Mouse (Mus musculus) R1 (cell line): ENCODE data around the gene Ubl4a.
"Not testable (repeated sequence)": the region's sequence is repeated elsewhere in the genome, so short reads cannot be mapped to it uniquely, and the experiment has no call there.

Experiments used
- DNase-seq: peaks from one replicate; pipeline ENCODE4 v3.0.0-alpha.2; 2018; ENCODE audit warnings: low read depth, low spot score

The Ubl4a gene

DNA sequence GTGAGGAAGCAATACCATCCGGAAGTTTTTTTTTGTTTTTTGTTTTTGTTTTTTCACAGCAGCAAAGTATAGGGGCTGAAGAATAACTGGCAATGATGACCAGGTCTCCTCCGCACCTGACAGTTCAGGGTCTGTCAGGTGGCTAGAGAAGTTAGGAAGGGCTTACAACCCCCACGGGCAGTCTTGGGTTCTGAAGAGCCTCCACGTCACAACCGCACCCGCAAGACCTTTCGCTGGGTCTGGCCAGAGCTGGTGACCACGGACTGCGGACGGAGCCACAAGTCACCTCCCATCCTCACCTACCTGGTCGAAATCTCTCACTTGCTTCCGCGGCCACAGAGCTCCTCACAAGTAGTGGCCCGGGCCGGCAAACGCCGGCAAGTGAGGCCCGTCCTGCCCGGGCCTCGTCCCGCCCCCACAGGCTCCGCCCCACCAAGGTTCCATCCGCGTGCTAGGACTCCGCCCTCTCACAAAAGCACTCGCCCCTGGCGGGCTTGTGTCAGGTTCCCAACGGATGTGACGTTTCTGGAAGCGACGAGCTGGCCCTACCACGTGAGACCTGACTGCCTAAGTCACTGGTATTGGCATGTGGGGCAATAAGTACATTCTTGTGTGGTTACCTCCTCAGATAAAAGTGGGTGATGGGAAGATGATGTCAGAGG is at the start of gene Ubl4a, which contains the start of gene Slc10a3:
Ubl4a (minus strand) TSS at position 331 of the 662 bp plus-strand sequence.
Slc10a3 (minus strand) TSS at position 462 of the 662 bp plus-strand sequence.
- peak; percentile 94 for DNase-seq

DNA sequence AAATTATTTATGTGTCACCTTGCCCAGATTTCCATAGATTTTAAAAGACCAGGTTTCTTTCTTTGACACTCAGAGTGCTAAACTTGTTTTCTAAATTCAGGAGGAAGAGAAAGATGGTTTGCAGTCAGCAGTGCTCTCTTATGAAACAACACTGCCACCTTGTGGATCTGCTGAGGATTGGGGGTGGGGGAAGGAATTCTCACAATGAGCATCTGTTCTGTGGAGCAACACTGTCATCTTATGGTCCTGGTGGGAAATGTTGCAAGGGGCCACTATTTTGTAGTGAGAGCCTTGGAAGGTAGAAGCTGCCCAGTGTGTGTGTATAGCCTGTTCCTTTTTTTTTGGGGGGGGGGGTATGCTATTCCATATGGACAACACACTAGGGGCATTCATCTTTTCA is 40.4 kb upstream of the Ubl4a start:
- DNase-seq = peak; percentile 66

DNA sequence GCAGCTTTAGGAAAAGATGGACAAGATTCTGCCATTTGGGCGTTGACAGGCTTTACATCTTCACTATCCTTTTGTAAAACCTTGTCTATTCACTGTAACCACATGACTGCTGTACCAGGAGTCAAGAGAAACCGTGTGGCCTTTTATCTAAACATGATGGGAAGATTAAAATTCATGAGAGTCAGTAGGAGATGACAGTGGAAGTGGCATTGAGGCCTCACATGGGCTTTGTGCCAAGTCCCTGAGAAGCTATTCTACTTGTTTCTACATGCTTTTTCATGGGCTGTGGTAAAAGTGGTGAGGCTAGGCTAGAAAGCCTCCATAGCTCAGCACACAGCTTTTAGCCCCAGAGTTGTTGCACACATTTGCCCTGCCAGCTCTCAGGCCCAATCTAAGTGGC is 35.3 kb upstream of the Ubl4a start:
- DNase-seq = no peak

DNA sequence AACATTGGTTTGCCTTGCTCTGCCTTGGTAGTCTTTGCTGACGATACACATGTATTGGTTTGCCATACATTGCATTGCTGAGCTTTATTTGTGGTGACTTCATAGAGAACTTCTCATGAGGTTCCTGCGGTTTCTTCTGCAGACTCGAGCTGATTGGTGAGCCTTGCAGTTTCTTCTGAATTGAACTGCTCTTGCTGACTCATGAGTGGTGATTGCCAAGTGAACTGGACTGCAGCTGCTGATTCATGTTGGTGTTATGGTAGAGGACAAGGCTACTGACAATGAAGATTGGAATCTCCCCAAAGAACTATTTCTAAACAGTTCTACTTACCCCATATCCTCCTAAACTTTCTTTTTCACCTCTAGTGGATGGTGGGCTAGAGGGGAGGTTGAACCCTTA is 27.1 kb upstream of the Ubl4a start:
- DNase-seq = no peak

DNA sequence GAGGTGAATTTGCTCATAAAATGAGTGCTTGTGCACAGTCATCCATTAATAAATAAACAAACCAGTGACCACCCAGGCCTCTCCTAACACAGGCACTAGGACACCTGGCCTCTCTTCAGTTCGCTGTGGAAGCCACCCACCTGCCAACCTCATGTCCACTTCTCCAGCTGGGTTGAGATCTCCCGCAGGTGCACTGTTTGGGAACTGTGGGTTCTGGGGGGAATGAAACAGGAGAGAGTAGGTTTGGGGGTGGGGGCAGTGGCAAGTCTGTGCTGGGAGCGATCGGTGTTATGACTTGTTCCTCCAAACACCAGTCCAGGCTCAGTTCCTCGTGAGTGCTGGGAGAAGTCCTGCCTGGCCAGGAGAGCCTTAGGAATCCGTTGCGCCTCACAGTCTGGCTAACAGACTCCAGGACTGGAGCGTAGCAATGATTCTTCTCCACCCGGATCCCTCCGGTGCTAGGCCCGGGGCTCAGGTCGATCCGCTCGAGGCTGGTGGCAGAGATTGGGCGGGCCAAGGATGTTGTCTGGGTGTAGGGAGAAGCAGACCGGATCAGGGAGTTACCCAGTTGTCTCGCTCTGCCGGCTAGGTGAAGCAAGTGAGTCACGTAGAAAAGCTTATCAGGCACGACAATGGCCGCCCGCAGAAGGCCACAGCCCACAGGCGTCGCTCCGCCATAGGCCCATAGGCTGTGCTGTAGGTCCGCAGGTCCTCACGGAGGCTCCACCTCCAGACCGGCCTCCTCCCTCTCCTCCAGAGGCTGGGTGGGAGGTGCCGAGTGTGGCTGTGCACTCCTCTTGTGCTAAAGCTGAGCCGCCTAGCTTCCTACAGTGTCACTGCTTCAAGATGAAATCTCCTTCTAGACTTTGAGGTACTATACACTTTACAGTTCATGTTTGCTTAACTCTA is 19.8 kb upstream of the Ubl4a start, which contains the start of the genes Fam3a and Ikbkg:
Fam3a (minus strand) TSS at position 738 of the 909 bp plus-strand sequence.
Ikbkg (plus strand) TSS at position 756 of the 909 bp plus-strand sequence.
- DNase-seq = peak; percentile 92

DNA sequence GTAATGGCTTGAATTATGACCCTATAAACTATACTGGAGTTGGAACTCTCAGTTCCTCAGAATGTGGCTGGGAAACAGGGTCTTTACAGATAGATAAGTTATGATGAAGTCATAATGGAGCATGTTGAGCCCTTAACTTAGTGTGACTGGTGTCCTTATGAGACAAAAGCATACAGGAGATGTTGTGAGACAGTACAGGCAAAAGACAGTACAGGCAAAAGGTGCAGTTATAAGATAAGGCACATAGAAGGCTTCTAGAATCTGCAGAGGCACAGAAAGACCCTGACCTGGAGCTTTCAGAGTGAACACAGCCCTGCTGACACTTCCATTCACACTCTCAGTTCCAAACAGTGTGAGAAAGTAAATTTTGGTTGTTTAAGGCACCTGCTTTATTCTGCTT is 15.1 kb upstream of the Ubl4a start:
- DNase-seq = no peak

DNA sequence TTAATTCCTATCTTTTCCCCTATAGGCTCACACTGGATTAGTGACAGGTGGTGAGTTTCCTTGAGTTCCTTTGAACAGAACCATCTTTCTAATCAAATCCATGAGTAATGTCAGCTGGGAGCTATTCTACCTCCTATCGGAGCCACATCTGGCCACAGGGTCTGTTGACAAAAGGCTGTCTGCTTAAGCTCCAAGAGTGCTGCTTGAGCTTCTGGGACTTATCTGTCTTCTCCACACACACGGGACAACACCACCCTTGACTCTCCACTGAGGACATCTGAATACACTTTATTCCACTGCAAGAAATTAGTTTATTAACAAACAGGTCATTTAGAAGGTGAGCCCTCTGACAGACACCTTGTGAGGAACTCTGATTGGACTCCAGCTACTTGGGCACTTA is 11.4 kb upstream of the Ubl4a start:
- DNase-seq = no peak

DNA sequence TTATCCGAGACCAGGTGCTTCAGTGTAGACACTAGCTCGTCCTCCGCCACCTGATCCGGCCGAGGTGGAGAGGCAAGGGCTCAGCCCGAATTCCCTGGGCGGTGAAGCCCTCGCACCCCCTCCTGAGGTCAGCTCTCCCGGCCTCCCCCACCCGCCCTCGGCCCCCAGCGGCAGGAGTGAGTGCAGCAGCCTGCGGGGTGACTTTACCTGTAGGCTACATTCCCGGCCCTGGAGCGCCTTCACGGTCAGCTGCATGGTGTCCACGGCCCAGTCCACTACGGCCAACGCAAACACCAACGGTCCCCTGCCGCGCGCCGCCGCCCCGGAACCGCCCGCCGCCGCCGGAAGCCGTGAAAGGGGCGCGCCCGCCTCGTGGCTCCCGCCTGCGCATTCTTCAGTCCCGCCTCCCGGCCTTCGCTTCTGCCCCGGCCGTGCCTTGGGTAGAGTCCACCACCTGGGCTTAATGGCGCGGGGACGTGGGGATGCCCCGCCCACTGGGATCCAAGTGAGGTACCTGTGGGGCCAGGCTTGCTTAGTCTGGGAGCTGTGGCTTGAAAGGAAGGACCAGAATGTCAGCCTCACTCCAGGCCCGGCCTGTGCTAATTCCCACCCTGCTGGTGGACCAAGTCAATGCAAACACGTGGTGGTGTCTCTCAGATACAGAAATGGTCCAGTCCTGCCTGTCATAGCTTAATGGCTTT is 4.7 kb downstream of the Ubl4a start:
- peak; percentile 67 for DNase-seq

DNA sequence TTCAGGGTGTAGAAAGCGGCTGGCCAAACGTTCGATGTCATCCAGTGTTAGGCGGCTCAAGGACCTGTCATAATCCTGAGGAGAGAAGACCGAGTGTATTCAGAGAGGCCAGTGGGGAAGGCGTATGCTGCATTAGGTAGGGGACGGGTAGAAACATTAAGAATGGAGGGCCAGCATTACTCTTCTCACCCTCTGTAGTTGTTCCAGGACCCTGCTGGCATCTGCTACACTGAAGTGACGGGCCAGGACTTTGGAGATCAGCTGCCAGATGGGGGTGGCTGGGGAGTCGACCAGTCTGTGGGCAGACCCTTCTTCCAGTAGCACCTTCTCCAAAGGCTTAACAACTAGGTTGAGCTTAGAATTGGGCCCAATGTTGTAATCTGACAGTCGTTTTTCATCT is 5.5 kb downstream of the Ubl4a start:
- no peak for DNase-seq

DNA sequence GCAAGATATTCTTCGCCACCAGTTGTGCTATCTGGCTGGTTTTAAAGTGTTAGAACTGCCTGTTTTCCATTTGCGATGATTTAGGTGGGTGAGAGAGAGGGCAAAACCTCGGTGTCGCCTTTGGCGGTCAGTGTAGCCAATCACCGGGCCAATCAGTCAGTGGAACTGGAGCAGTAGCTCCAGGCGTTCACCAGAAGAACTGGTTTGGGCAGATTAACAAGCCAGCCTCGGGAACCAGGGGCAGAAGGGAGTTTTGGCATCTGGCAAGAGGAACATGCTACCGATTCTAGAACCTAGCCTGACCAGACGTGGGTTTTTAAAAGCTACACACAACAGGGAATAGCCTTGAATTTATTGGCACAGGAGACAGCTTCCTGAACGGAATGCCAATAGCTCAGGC is 13.8 kb downstream of the Ubl4a start:
- peak; percentile 33 for DNase-seq

DNA sequence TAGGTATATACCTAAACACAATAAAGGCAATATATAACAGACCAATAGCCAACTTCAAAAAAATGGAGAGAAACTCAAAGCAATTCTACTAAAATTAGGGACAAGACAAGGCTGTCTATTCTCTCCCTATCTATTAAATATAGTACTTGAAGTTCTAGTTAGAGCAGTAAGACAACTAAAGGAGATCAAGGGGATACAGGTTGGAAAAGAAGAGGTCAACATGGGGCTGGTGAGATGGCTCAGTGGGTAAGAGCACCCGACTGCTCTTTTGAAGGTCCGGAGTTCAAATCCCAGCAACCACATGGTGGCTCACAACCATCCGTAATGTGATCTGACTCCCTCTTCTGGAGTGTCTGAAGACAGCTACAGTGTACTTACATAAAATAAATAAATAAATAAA is 15.9 kb downstream of the Ubl4a start:
- not testable (repeated sequence) for DNase-seq

DNA sequence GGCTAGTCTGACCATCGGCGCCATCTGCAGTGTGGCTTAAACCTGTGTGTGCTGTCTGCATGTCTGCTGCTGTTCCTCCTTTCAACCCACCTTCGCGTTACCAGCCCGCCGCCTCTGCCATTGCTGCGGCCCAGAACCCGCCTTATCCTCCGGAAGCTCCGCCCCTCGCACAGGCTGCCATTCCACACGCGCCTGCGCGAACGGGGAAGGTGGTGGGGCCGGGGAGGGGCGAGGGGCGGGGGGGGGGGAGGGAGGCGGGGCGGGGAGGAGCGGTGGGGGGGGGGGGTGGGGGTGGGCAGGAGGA is 19.6 kb downstream of the Ubl4a start, which contains the start of gene Lage3:
Lage3 (minus strand) TSS at position 152 of the 304 bp plus-strand sequence.
- DNase-seq = peak; percentile 70

DNA sequence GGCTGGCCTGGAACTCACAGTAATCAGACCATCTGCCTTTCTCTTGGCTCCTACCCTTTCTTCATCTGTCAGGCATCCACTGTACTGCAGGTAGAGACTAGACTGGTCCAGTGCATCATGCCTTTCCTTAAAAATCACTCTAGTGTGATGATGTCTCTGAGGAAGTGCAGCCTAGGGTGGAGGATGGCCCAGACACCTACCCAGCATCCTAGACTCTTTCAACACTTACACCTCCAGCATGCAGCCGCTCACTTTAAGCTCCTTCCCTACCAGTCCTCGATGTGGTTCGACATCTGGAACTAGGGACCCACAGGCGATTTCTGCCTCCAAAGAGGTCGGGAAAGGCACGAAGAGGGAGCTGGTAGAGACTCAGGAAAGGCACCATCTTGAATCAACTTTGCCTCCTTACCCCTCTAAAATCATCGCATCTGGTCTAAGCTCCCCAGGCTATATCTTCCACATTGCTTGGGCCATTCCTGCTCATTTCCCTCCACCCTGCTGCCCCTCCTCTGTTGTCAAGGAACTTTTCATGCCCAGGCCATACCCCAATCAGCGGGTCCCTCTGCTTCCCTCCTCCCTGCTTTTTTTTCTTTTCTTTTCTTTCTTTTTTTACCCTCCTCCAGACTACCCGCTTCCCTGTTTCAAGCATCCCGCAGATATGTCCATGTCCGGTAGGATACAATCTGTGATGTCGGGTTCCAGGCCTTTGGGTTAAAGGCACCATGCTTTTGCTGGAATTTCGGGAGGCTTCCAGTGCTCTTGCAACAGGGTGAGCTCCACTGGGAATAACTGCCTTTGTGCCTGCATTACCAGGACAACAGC is 20.2 kb downstream of the Ubl4a start:
- DNase-seq = peak; percentile 26

DNA sequence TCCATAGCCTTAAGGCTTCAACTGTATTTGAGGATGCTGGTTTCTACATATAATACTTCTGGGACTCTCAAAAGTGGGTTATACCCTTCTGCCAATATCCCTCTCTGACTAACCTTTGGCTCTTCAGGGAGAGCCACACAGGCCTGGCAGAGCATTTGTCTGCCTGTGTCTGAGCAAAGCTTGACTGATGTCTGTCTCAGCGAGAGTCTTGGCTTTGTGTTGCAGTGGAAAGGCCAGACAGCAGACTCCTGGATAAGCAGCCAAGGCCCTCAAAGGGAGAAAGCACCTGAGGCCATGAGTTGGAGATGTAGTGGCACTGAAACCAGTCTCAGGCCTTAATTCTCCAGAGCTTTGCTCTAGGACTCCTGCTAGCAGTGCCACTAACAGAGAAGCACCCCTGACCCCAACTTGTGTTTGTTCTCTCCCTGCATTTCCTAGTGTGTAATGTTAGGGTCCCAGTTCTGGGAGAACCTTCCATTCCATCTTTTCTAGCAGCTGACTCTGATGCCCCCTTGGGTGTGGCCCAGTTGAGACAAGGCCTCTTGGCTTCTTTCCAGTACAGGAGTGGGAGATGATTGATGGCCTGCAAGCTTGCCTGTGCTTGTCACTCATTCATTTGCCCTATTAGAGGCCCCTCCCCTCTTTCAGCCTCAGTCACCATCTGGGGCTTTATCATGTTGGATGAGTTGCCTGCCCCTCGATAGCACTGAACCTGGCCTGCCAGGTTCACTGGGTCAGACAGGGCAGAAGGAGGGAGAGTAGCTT is 42.7 kb downstream of the Ubl4a start:
- DNase-seq = no peak

DNA sequence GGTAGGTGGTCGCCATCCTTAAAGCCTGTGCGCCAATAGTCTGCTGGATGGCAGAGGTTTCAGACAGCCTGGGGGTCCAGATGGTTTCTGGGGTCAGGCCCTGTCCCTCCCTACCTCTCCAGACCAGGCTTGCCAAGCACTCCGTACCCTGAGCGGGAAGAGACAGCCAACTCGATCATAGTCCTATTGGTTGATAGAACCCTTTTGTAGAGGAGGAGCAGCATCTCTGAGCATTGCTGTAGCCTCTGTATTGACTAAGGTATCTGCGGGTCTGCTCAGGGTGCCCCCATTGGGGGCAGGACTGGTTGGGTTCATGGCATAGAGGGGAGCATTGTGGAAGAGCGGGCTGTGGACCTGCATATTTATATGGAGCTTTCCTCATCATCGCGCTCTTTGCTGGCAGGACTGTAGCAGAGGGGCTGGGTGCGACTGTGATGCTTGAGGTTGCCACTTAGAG is 43.8 kb downstream of the Ubl4a start:
- no peak for DNase-seq

DNA sequence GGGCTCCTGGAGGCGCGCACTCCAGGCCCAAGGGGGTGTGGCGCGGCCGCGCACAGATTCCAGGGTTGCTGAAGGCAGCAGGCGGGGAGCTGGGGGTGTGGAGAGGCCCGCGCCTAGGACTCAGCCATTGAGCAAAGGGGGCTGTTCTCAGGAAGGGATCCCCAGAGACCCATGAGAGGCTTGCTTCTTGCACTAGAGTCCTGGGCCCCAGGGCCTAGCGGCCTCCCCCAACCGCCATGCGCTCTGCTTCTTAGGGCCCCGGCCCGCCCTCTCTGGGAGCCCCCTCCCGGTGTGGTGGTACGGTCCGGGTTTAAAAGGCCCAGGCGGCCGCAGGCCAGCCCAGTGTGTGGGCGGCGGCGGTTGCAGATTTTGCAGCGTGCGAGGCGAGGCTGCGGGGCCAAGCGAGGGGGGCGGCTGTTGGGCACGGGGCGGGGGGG is 44.3 kb downstream of the Ubl4a start, which contains the start of gene Plxna3:
Plxna3 (plus strand) TSS at position 342 of the 437 bp plus-strand sequence.
- DNase-seq = peak; percentile 79
